Mouse (Mus musculus) midbrain, embryonic 10.5 days (tissue): ENCODE results near the gene Pnpla5. TPM values are rescaled to one million over a fixed set of nuclear protein-coding genes. Genes with fewer than 3 reads are reported as not detected.

Source experiments
- DNase-seq: peaks from one replicate; pipeline ENCODE4 v3.0.0-alpha.2; 2017; ENCODE audit warnings: low spot score
- H3K27ac ChIP-seq: fragments of 300-500 bp; sonication (generic); replicated peaks from 2 replicates; pipeline ENCODE4 v1.5.1; 2016; ENCODE audit warnings: mild to moderate bottlenecking
- H3K27me3 ChIP-seq: fragments of 300-500 bp; sonication (generic); 2 replicates; pipeline ENCODE4 v1.6.1; 2016; ENCODE audit warnings: low read depth, mild to moderate bottlenecking; ENCODE audit not compliant: poor library complexity, severe bottlenecking
- H3K36me3 ChIP-seq: fragments of 300-500 bp; sonication (generic); 2 replicates; pipeline ENCODE4 v1.6.1; 2016; ENCODE audit warnings: mild to moderate bottlenecking, moderate library complexity
- H3K4me1 ChIP-seq: fragments of 300-500 bp; sonication (generic); 2 replicates; pipeline ENCODE4 v1.6.1; 2016
- H3K4me3 ChIP-seq: fragments of 300-500 bp; sonication (generic); 2 replicates; pipeline ENCODE4 v1.5.1; 2016; ENCODE audit warnings: mild to moderate bottlenecking, moderate library complexity
- H3K9me3 ChIP-seq: fragments of 300-500 bp; sonication (generic); replicated peaks from 2 replicates; pipeline ENCODE4 v1.6.1; 2016; ENCODE audit warnings: mild to moderate bottlenecking
- WGBS: fragments of 180-500 bp; shearing (Covaris S2); methylation state at CpG from one replicate; pipeline ENCODE4 v1.1.7; 2016; 5-methylcytosine and 5-hydroxymethylcytosine counted together
- polyA plus RNA-seq: library from polyadenylated mRNA; unstranded; fragments of >200 nt; fragmentation: Nextera tagmentation; extraction: Ambion mirVana; gene quantifications from 2 replicates; pipeline ENCODE4 v1.2.1, GENCODE M21; 2016

The Pnpla5 gene
- polyA plus RNA-seq, 1 experiment from 2014 or later: not detected

DNA sequence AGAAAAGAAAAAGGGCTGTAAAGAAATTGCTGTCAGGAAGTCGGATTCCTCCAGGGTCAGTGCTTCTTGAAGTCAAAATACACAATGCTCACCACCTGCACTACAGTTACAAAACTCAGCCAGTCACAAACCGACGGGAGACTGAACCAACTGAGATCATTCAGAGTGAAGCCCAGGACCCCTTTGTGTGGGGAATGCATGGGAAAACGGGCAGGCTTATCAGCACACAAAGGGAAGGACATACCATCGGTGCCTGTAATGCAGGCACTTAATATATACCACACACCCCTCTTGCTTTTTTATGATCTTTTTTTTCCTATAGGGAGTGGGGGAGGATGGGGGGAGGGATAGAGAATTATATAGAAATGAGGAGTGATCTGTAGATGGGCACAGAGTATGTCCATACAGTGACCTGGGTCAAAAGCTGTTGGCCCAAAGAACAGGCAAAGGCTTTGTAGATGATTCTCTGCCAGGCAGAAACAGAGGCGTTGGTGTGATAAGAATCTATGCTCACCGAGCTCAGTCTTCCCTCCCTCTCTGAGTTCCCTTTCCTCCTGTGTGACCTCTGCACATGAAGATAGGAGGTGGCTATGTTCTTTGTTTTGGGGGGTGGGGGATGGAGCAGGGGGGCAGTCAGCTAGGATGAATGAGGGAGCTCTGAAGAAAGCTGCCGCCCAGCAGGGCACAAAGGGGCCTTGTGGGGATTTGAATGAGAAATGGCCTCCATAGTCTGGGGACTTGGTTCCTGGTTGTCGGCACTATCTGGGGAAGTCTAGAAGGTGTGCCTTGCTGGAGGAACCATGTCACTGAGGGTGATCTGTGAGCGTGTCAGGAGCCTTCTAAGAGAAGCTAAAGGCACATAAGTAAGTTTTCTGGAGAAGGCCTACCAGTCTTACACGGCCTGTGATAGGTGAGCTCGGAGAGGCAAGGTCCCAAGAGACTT lies 13.8 kb upstream of the Pnpla5 start:
- peaks cover 47% of the 10 kb centered on the region for H3K4me1 ChIP-seq
- no peaks in the 10 kb centered on the region for H3K27me3 ChIP-seq
- no peak overlapping the region for H3K4me3 ChIP-seq
- no peaks in the 10 kb centered on the region for H3K9me3 ChIP-seq
- 21% methylated on average over 12 of the region's 12 CpGs for WGBS
- H3K36me3 ChIP-seq: no peaks in the 10 kb centered on the region
- DNase-seq: peak; percentile 54
- H3K27ac ChIP-seq: peak overlapping the region; percentile 81

DNA sequence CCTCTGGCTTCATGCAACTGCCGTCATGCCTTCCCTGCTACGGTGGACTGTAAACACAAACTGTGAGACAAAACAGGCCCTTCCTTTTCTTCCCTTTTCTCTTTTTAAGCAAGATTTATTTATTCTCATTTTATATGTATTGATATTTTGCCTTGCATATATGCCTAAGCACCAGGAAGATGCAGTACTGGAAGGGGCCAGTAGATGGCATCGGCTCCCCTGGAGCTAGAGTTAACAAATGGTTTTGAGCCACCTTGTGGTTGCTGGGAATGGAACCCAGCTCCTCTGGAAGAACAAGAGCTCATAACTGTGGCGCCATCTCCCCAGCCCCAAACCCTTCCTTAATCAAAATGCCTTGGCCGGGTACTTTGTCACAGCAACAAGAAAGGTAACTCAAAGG lies 12.5 kb upstream of the Pnpla5 start:
- 86% methylated on average over 5 of the region's 5 CpGs for WGBS
- H3K4me3 ChIP-seq: no peak overlapping the region
- H3K27me3 ChIP-seq: no peaks in the 10 kb centered on the region
- no peaks in the 10 kb centered on the region for H3K9me3 ChIP-seq
- H3K36me3 ChIP-seq: no peaks in the 10 kb centered on the region
- H3K4me1 ChIP-seq: peaks cover 41% of the 10 kb centered on the region
- DNase-seq: peak; percentile 44
- 0 out of 2 replicates have a peak overlapping the region, but pooled peaks have one; percentile 81 for H3K27ac ChIP-seq

DNA sequence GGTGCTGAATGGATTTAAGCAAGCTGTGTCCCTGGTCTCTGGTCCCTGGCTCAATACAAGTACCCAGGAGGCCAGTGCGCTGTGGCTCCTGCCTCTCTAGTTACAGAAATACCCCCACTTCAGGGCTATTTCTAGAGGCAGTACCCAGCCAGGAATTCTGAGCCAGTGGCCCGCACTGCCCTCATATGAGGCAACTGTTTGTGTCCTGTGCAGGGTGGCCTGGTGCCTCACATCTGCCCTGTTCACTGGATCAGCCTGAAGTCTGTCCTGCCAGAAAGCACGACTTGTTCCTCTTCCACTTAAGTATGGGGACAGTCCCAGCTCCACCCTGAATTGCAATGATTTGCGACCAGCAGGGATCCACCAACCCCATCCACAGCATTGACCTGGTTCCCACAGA lies 10.5 kb upstream of the Pnpla5 start:
- Histone ChIP-seq H3K27me3 (no peaks in the 10 kb centered on the region), H3K36me3 (no peaks in the 10 kb centered on the region), H3K4me3 (no peak overlapping the region), H3K27ac (no peak overlapping the region), H3K4me1 (peaks cover 29% of the 10 kb centered on the region), H3K9me3 (no peaks in the 10 kb centered on the region)
- 75% methylated on average over 4 of the region's 4 CpGs for WGBS
- DNase-seq: no peak

DNA sequence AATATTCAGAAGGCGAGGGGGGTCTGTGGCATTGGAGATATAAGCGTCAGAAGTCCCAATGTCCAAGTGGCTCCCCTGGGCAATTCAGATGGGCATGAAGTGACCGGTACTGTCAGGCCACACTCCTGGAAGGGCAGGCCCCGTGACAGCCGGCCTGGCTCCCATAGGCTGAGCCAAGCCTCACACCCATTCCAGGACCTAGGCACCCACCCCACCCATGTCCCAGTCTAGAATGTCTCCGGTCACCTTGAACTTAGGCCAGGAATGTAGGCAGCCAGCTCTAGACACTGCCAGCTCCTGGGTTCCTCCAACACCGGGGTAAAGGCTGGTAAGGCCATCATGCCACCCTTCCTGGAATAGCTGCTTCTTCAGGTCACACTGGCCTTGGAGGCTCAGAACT lies 9.0 kb upstream of the Pnpla5 start:
- Histone ChIP-seq H3K9me3 (no peaks in the 10 kb centered on the region), H3K36me3 (no peaks in the 10 kb centered on the region), H3K4me3 (no peak overlapping the region), H3K27me3 (no peaks in the 10 kb centered on the region), H3K27ac (peak overlapping the region; percentile 52; the same call in 1 of the 2 replicates), H3K4me1 (peaks cover 20% of the 10 kb centered on the region)
- DNase-seq: no peak
- 93% methylated on average over 7 of the region's 7 CpGs for WGBS

DNA sequence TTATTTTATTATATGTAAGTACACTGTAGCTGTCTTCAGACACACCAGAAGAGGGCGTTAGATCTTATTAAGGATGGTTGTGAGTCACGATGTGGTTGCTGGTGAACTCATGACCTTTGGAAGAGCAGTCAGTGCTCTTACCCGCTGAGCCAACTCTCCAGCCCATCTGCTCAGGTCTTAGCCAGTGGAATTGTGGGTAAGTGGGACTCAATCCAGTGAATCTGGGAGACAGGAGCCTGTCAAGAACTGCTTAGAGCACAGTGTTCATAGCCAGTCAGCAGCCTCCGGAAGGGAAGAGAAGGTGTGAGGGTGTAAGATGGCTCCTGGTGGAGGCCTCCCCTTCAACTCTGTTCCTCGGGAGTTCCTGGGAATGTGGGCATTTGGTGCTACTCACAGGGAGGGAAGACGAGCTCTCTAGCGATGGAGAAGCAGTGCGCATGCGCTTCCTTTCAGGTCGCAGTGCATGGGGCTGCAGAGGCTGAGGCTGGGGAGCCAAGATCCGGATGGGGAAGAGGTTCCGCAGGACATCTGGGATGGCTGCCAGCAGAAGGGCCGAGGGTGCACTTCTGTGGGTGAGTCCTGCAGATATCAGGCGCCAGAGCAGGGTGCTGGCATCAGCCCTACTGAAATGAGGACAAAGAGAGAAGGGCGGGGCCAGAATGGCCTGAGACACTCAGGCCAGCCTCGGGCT lies 8.3 kb upstream of the Pnpla5 start:
- H3K27ac ChIP-seq: peak overlapping the region; percentile 52
- no peak for DNase-seq

DNA sequence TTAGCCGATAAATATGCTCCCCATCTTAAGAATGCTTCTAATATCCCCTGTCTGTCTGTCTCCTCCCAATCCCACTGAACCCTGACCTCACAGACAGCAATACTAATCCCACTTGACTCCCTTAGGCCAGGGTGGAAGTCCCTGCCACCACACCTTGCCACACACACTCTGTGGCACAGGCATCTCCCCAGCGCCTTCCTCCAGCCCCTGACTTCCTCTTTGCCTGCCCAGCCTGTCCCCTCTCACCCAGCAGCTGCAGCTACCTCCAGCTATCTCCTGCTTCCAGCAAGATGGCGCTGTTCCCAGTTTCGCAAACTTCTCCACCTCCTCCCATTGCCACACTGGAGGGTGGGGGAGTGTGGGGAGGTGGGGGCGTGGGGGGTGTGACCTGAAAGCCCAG lies 3.9 kb upstream of the Pnpla5 start:
- H3K9me3 ChIP-seq: no peaks in the 10 kb centered on the region
- no peaks in the 10 kb centered on the region; the same call in 1 of the 2 replicates for H3K27me3 ChIP-seq
- WGBS: 29% methylated on average over 5 of the region's 5 CpGs
- no peak overlapping the region for H3K4me3 ChIP-seq
- no peaks in the 10 kb centered on the region for H3K36me3 ChIP-seq
- no peak for DNase-seq
- H3K4me1 ChIP-seq: peaks cover 12% of the 10 kb centered on the region
- no peak overlapping the region for H3K27ac ChIP-seq

More for the DNA sequence above, 8.3 kb upstream of the Pnpla5 start:
- H3K27me3 ChIP-seq: no peaks in the 10 kb centered on the region
- peaks cover 15% of the 10 kb centered on the region for H3K4me1 ChIP-seq
- H3K4me3 ChIP-seq: no peak overlapping the region
- H3K9me3 ChIP-seq: no peaks in the 10 kb centered on the region
- H3K36me3 ChIP-seq: no peaks in the 10 kb centered on the region
- 69% methylated on average over 16 of the region's 16 CpGs for WGBS

DNA sequence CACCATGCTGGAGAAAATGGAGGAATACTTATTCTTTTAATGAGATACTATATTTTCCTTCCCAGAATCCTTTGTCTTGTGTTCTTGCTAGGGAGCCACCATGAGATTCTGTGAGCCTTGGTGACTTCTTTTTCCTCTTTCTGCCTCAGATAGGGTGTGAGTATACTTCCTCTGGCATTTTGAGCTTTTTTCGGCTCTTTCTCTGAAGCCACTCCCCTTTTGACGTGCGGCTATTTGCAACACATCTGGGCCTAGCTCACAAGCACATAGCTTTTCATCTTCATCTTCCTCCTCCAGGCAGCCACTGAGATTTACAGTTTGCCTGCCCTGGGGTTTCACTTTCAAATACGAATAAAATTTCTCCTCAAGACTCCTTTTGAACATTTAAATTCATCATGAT lies 3.5 kb upstream of the Pnpla5 start:
- no peaks in the 10 kb centered on the region for H3K9me3 ChIP-seq
- H3K27ac ChIP-seq: no peak overlapping the region
- H3K4me1 ChIP-seq: peaks cover 10% of the 10 kb centered on the region
- no peak overlapping the region for H3K4me3 ChIP-seq
- H3K36me3 ChIP-seq: no peaks in the 10 kb centered on the region
- no peak for DNase-seq
- 72% methylated on average over 4 of the region's 4 CpGs for WGBS
- H3K27me3 ChIP-seq: no peaks in the 10 kb centered on the region; the same call in 1 of the 2 replicates

DNA sequence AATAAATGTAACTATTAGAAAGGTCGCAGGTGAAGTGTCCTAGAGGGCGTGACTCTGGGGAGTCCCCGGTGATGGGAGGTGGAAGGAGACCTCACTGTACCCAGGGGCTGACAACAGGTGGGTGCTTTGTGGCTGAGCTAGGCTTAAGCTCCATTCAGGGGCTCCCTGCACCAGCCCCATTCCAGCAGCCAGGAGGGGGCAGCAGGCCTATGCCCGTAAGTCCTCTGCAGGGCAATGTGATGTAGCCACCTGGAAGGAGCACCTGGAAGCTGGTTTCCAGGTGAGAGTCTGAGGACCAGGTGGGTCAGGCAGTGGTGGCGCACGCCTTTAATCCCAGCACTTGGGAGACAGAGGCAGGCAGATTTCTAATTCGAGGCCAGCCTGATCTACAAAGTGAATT lies 1.1 kb upstream of the Pnpla5 start:
- WGBS: 70% methylated on average over 7 of the region's 7 CpGs
- Histone ChIP-seq H3K4me3 (no peak overlapping the region), H3K36me3 (no peaks in the 10 kb centered on the region), H3K27ac (no peak overlapping the region), H3K4me1 (peaks cover 6% of the 10 kb centered on the region), H3K9me3 (no peaks in the 10 kb centered on the region), H3K27me3 (no peaks in the 10 kb centered on the region; the same call in 1 of the 2 replicates)
- DNase-seq: no peak

DNA sequence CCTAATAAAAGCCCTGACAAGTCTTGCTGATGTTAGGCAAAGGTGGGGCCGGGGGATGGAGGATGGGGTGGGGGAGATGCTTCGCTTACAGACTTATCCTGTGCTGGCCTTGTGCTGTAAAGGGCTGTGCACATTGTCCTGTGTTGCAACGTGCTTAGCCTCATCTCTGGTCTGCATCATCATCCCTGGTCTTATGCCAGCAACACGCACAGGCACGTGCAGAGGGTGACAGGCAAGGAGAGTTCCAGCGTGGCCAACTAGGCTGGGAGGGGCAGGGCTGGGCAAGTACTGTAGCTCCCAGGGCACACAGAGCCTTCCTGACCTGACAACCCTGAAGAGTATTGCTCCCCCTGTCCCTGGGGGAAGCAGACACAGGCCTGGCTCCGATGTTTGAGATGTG lies 1.9 kb downstream of the Pnpla5 start:
- H3K36me3 ChIP-seq: no peaks in the 10 kb centered on the region
- no peak overlapping the region for H3K4me3 ChIP-seq
- H3K27me3 ChIP-seq: no peaks in the 10 kb centered on the region; the same call in 1 of the 2 replicates
- DNase-seq: no peak
- no peak overlapping the region for H3K27ac ChIP-seq
- 86% methylated on average over 7 of the region's 7 CpGs for WGBS
- no peaks in the 10 kb centered on the region for H3K4me1 ChIP-seq
- 0 out of 2 replicates have a peak, but pooled peaks cover 5% of the 10 kb centered on the region for H3K9me3 ChIP-seq

DNA sequence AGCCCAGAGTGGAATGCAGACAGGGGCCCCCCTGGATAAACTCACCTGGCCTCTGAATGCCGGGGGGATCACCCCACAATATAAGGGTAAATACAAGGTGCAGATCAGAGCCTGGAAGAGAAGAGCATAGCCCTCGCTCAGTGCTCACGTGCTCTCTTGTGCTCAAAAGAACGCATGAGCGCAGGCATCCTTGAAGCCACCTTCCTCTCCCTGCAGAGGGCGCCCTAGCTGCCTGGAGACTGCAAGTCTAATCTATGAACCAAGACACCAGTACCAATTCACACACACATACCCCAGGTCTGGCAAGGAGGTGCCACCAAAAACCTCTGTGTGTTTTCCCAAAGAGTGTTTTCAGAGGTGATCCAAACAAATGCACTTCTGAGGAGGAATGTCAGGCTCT lies 2.4 kb downstream of the Pnpla5 start:
- no peaks in the 10 kb centered on the region for H3K4me1 ChIP-seq
- H3K27me3 ChIP-seq: no peaks in the 10 kb centered on the region; the same call in 1 of the 2 replicates
- no peaks in the 10 kb centered on the region for H3K36me3 ChIP-seq
- DNase-seq: peak; percentile 66
- 0 out of 2 replicates have a peak, but pooled peaks cover 5% of the 10 kb centered on the region for H3K9me3 ChIP-seq
- no peak overlapping the region for H3K27ac ChIP-seq
- WGBS: 28% methylated on average over 6 of the region's 6 CpGs
- H3K4me3 ChIP-seq: no peak overlapping the region

DNA sequence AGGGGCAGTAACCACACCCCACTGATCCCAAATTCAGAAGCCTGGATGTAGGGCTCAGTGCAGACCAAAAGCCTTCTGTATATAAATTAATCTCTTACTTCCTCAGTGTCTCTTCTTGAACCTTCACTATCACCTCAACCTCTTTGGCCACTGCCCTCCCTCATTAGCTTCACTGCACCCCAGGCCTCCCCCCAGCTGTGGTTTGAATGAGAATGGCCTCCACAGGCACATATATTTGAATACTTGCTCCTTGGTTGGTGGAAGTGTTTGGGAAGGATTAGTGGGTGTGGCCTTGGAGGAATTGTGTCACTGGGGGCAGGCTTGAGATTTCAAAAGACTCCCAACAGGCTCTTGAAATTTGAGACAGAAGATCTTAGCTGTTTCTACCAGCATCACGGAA lies 6.5 kb downstream of the Pnpla5 start:
- 81% methylated on average over 1 of the region's 1 CpGs for WGBS

GRCm38 (mm10) chr15:84115727-84116126 lies 7.2 kb downstream of the Pnpla5 start:
- H3K4me3 ChIP-seq: no peak overlapping the region
- H3K27ac ChIP-seq: no peak overlapping the region
- 0 out of 2 replicates have a peak, but pooled peaks cover 5% of the 10 kb centered on the region for H3K9me3 ChIP-seq
- DNase-seq: no peak
- no peaks in the 10 kb centered on the region for H3K27me3 ChIP-seq
- WGBS: 65% methylated on average over 5 of the region's 5 CpGs
- H3K36me3 ChIP-seq: no peaks in the 10 kb centered on the region
- no peaks in the 10 kb centered on the region for H3K4me1 ChIP-seq

More for the DNA sequence above, 6.5 kb downstream of the Pnpla5 start:
- H3K9me3 ChIP-seq: 0 out of 2 replicates have a peak, but pooled peaks cover 5% of the 10 kb centered on the region
- no peaks in the 10 kb centered on the region for H3K27me3 ChIP-seq
- no peak overlapping the region for H3K4me3 ChIP-seq
- DNase-seq: no peak
- H3K4me1 ChIP-seq: no peaks in the 10 kb centered on the region
- H3K27ac ChIP-seq: no peak overlapping the region
- no peaks in the 10 kb centered on the region for H3K36me3 ChIP-seq
